Mouse (Mus musculus) spleen, postnatal 10 days (tissue): ENCODE data around the gene Rab11fip3.
A peak's percentile ranks its signal among the peaks of the same experiment; 100 is the strongest.

ENCODE experiments used
- DNase-seq, 2 experiments: peaks; one replicate each; pipeline ENCODE4 v3.0.0; 2021 to 2022; ENCODE audit warnings: low spot score in 2 of 2

Gene Rab11fip3

DNA sequence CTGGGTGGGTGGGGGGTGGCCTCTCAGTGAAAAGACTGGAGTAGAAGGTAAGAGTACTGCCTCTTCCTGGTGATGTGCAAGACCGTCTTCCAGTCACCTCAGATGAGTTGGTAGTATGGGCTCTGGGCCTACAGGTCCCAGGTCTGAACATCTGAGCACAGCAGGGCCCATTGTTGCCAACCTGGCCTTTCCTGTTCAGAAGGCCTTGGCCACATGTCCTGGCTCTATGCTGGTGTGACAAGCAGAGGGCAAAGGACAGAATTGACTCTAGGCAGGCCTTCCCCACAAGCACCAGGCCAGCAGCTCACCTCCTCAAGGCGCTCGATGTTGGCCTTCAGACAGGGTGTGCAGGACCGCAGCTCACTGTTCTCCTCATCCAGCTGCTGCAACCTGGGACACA lies 77.1 kb downstream of the Rab11fip3 start:
- DNase-seq, result no peak

DNA sequence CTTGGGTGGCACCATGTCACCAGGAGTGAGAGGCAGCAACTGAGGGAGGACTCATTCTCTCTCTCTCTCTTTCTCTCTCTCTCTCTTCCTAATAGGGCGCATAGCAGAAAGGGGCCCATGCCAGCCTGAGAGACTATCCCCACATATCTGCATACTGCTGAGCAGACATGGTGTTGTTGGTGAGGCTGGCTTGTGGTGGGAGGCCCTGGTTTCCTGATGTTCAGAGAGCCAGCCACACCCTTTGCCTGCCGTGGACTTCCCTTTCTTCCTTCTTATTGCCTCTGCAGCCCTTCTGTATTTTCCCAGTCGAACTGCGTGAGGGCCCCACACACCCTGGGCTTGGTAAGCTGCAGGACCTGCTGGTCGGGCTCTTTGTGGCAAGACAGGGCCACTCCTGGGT lies 79.0 kb downstream of the Rab11fip3 start:
- DNase-seq, result no peak

DNA sequence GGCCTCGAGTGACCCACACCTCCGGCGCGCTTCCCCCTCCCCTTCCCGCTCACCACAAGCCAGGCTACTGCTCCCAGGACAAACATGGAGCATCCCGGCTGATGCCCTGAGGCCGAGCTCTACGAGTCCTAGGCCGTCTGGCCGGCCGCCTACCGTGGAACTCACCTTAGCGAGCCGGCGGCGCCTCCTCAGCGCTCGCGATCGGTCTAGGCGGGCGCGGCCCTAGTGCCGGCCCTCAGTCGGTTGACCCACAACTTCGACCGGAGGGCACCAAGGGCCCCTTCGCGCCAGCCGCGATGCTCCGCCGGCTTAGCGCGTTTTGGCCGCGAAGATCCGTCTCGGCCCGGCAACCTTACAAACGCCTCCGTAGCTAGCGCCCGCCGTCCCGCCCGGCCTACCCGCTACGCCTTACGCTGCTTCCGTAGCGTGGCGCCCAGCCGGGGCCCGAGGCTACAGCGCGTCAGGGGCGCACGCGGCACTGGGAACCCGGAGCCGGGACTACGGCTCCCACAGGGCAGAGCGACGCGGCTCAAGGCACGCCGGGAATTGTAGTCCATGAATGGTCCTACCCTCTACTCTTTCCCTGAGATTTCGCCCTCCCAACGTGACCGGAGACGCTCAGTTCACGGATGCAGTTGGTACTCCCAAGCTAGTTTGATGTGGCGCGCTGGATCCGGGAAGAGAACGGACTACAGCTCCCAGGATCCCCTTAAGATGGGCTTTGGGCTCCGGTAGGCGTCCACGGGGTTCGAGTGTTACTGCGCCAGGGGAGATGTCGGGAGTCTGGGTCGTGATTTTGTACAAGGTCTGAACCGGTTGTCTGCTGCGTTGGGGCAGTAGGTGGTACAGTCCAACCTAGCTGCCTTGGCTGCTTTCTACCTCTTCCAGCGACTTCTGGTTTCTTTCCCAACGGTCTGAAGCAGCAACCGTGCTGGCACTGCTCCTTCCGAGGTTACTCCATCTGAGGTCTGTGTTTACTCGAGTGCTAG lies 83.8 kb downstream of the Rab11fip3 start, which contains the start of gene Capn15:
TSS of gene Capn15 (minus strand) at position 491 of the 989 bp plus-strand sequence.
- peak; percentile 80 to 91 for DNase-seq

DNA sequence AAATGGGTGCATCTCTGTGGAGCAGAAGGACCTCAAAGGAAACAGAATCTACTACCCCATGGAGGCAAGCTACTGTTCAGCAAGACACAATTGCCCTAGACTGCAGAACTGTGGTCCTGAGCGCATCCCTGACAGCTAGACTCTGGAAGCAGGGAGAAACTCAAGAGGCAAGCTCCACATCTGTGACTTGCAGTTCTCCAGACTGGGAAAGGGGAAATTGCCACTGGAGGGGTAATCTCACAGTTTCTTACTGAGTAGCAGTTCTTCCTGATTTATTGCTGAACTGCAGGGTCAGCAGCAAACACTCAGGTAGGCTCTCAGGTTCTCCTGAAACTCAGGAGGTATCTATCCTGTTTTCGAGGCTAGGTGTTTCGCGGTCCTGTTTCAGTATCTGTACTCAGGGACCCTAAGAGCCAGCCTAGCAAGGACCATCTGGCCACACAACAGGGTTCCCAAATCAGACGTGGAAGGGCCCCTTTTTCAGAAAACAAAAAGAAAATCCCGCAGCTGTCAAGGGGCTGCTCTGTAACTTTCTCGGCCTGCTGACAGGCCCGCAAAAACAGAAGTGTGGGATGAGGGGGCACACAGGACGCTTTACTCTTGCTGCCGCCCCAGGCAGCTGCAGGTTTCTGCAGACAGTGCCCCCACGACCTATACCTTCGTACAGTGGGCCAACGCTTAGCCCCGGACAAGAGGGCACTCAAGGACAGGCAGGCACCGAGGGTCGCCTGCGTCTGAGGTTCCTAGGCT lies 84.6 kb downstream of the Rab11fip3 start:
- no peak for DNase-seq

DNA sequence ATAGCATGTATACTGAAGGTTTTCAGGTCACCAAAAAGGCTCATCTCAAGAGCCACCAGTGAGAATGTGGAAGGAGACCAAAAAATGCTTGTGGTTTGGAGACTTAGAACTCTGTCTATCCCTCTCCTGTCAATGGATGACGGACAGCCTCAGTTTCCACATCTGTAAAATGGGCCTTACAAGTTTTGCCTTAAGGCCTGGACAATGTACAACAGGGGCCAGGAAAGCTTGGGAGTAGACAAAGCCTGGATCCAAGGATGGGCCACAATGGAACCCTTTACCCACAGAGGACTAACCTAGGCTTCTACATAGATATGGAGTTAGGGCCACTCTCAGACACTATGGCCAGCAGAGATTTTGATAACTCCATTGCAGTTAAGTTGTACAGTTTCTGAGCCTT lies 85.3 kb downstream of the Rab11fip3 start:
- DNase-seq, result no peak

DNA sequence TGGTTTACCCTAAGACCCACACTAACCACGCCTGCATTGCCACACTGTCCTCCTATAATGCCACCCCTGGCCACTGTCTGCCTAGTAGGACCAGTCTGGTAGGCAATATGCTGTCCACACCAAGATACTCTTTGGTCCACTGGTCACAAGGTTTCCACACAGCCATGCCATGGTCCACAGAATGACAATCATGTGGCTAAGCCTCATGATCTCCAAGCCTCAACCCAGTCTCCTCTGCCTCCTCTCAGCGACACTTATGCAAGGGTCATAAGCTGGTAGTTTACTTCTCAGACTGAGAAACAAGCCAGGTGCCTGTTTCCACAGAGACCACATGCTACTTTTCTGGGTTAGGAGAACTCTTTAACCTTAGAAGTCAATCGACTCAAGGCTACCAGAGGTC lies 86.4 kb downstream of the Rab11fip3 start:
- no peak for DNase-seq

DNA sequence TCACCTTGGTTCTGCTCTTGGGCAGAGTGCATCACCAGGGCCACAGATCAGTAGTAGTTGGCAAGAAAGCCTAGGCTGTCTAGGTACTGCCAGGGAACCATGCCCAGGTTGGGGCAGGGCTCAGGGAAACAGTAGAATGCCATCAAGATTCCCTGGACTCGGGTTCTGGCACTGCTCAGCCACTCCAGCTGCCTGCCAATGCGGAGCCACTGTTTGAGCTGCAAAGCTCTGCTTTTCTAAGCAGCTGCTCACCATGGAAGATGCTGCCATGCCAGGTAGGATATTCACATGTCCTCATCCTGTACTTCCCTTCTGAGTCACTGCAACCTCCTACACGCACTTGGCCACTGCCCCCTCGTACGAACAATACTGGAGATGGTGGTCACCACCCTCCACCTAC lies 88.5 kb downstream of the Rab11fip3 start:
- no peak for DNase-seq

DNA sequence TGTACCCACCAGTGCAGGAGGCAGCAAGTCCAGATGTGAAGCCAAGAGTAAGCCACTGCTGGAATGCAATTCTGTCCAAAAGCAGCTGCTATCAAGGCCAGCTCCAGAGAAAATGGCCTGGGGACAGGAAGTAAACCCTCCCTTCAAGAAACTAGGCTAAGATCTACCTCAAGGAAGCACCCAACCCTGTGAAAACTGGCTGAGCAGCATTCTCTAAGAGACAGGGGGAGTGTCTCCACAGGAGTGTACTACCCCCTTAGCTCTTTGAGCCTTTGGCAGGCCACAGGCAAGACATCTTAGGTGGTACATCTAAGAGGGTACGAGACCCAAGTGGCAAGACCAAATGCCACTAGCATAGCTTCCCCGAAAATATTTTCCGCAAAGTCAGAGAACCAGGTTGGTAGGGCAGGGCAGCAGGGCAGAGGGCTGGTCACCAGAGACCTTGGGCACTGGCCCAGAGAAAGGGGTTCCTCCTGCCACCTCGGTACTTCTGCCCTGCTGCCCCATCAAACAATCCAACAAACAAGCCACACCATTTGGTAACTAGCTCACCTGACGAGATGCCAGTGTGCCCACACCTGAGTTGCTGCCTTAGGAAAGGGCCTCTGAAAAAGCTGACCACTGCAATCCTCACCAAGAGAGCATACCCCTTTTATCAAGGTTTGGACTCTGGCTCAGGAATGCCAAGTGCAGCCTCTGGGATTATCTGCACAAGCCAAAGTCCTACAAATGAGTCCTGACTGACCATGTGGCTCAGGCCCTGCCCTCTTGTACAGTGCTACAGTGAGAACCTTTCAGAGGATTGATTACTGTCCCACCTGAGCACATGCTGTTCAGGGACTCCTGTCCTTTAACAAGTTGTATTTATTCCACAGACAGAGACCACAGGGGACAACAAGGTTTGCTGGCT lies 89.3 kb downstream of the Rab11fip3 start:
- no peak for DNase-seq

DNA sequence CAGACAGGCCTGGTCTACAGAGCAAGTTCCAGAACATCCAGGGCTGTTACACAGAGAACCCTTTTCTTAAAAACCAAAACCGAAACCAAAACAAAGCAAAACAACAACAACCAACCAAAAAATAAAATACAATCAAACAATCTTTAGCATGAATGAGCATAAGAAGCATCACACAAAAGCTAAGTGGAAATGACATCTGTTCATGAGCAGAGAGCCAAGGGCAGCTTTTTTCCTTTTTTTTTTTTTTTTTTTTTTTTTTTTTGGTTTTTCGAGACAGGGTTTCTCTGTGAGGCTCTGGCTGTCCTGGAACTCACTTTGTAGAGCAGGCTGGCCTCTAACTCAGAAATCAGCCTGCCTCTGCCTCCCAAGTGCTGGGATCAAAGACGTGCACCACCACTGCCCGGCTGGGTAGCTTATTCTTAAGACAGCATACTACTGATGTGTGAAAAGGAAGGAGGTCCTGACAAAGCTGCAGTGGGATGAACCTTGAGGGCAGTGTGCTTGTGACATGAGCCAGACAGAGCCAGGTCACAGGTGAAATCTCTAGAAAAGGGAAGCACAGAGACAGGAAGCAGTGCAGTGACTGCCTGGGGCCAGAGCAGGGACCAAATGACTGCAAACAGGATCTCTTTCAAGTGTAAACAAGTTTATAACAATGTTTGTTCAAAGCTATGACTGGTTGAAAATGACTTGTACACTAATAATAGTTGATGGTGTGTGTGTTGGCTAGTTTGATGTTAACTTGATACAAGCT lies 98.2 kb downstream of the Rab11fip3 start:
- DNase-seq, result no peak

DNA sequence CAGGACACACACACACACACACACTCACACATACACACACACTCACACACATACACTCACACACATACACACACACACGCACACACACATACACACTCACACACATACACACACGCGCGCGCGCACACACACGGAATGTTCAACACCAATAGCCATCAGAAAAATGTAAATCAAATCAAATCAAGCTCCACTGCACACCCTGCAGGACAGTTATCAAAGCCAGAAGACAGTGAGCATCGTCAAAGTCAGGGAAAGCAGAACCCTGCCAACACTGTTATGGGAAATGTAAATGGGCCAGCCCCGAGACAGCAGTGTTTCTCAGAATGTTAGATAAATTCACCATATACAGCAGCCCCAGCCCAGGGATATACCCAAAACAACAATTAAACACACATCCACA lies 98.9 kb downstream of the Rab11fip3 start:
- DNase-seq, result no peak

DNA sequence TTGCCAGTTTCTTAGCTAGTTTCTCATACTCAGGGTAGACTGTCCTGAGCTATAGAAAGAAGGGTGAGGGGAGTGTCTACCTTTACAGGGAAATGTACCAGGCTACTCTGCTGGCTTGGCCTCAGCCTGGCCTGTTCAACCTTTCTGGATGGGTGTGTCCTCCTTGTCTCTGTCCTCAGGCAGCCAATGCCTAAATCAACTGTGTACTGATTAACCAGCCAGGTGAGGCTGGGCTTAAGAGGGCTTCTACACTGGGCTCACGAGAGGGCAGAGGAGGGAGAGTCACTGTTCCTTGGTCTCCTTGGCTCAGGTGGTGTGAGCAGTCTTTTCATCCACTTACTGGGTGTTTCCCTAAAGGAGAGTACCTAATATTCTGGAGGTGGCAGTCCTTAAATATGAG lies 101.2 kb downstream of the Rab11fip3 start:
- DNase-seq, result no peak

DNA sequence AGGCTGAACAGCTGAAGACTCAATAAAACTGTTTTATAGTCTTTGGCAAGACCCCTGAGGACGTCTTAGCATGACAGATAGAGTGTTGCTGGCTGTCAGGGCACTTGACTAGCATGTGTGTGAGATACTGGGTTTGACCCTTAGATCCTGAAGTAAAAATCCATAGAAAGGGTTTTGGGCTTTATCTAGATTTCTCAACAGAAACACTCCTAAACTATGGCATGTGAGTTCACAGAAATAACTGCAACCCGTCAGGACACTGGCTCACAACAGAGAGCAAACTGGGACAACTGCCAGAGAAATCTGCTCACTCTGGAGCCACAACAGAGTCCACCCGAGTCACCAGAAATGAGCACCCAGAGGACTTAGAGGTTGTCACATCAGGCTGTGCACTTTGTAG lies 101.7 kb downstream of the Rab11fip3 start:
- DNase-seq, result no peak

DNA sequence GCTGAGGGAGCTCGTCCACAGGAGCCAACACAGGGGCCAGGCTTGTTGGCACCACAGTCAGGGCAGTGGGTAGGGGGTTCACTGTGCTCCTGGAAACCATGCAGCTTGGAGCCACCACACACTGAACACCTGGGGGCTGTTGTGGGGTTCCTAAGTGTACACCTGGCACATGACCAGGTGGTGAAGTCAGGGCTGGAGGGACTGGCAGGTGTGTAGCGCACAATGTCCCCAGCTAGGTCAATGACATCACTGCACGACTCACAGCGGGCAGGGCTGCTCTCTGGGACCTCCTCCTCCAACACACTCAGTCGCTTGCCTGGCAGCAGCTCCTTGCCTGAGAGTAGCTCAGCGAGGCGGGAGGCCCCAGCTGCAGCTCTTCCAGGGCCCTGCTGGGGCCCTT lies 105.1 kb downstream of the Rab11fip3 start:
- no peak for DNase-seq

DNA sequence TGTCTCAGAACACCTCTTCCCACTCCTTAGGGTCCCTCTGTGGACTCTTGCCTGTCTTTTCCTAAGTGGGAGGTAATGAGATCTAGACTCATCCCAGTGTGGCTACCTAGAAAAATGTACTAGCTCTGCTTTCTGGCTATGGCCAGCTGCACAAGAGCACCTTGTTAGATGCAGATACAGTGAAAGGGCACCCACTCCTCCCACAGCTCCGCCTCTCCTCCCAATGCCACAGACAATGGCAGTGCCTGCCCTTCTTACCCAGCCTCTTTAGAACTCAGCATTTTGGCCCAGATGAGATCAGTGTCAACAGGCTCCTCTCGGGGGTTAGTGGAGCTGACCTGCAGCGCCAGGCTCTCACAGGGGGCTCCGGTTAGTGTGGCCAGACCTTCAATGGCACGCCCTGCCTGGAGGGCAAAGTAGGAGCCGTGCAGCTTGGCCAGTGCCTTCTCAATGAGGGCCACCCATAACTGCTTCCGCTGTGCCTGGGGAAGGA lies 106.9 kb downstream of the Rab11fip3 start:
- peak in 1 of 2 experiments; percentile 58 for DNase-seq

DNA sequence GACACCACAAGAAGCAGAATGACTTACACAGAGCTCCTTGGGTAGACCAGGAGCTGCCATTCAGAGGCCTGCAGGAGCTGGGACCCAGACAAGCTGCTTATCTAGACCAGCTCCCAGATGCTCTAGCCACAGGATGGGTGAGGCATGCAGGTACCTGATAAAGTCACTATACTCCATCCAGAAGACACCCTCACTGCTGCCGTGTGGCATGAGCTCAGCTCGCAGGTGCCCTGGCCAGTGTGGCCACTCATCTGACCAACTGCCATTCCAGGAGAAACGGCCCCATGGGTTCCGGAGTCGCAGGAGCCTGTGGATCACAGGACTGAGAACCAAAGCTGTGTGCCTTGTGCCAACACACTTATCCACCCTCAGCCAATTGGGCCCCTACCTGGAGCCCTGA lies 107.8 kb downstream of the Rab11fip3 start:
- peak in 1 of 2 experiments; percentile 79 for DNase-seq

DNA sequence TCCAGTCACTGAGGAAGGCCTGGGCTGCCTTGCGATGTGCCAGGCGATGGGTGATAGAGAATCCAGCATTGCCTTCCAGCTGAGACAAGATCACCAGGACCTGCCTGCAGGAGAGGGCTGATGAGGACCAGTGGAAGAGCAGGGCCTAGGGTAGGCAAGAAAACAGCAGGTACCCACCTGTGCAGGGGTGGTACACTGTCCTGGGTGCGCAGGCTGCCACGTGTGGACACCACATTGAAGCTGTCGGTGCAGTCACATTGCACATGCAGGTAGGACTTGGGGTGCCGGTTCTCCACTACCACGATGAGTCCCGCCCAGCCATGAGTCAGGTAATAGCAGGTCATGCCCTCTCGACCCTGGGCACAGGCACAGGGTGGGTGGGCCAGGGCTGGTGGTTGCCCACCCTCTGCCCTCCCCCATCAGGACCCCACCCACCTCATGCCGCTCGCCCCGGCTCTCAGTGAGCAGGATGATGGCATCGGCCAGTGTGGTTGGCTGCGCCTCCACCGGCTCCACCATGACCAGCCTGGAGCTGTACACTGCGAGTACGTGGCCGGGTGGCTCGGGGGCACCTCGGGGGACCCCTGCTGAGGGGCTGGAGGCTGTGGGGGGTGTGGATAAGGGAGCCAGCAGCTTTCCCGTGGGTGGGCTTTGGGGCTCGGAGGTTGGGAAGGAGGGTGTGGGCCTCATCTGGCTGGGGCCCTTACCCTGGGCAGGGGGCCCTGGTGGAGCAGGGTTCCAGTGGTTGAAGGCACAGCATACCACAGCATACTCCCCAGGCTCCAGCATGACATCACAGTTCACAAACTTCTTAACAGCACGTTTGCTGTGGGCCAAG lies 109.5 kb downstream of the Rab11fip3 start:
- no peak for DNase-seq

DNA sequence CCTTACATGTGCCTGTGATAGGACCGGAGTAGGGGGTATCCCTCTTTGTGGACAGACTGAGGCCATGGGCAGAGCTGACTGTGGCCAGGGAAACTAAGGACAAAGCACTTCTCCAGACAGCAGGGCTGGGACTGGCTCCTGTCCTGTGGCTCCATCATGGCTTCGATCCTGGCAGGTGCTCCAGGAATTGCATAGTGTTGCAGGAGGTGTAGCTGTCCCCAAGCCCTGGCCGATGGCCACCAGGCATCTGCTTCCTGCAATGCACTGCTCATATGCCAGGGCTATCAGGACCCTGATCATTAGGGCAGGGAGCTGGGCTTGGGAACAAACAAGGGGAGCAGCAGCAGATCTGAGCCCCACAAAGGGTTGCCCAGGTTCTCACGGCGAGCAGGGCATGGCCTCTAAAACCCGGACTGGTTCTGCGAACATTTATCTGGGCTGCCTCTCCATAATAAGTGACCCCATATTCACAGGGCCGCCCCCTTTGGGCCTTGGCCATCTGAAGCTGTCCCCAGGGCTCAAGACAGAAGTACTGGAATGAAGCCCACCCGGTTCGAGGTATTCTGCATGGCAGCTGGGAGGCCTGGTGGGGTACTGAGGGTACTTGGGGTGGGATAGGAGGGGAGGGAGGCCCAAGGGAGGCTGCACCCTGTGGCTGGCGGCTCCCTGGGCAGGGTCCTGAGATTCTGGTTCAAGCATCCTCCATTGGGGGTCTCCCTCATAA lies 110.4 kb downstream of the Rab11fip3 start:
- DNase-seq, result no peak

DNA sequence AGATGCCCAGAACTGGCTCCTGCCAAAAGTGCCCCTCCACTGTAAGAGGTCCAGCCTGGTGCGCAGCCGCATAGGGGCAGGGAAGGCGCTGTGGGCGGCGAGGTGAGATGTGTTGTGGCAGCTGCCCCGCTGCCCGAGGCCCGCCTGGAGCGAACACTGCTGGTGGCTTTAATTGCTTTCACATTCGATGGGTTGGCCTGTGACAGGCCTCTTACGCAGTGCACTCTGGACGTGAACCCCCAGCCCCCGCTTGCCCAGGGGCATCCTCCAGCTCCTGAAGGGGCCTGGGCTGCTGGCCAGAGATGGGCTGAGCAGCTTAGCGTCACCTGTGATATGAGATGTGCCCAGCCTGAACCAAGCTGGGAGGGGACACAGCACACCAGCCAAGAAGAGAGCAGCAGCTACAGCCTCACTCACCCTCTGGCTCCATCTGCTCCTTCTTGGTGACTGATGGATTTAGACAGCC lies 111.7 kb downstream of the Rab11fip3 start:
- DNase-seq, result no peak

DNA sequence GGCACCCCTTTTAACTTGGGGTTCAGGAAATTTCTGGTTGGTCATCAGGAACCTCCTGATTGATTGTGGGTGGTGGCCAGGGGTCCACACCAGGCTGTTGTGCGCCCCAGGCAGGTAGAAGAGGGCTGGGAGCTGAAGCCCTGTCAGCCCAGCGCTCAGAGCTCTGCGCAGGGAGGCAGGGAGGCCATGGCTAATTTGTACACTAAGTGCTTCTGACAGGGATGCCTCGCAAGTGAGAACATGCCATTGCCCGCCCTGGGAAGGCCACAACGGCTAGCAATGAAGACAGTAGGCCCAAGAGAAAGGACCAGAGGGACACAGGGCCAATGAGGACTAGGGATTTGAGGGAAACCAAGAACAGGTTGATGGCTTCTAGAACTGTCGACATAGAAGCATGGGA lies 112.7 kb downstream of the Rab11fip3 start:
- DNase-seq, result no peak
